Mouse (Mus musculus): Measurements from ENCODE around the gene Hace1.

Hace1 gene

DNA sequence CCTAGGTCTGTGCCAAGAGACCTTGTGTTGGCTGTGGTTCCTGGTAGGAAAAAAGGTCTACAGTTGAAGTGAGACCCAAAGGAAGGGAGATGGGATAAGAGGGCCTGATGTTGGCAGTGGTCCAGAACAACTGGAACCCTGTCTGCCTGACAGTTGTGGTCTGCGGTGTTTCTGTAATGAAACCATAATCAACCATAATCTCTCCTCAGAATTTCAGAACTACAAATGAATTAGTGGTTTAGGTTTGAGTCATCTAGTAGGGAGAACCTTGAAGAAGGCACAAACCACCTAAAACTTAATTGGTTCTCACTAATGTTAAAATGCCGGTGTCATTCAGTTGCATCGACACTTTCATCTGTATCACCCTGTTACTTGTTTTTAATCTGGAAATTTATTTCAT lies 133.2 kb downstream of the Hace1 start:
- DNase-seq, result no peak

DNA sequence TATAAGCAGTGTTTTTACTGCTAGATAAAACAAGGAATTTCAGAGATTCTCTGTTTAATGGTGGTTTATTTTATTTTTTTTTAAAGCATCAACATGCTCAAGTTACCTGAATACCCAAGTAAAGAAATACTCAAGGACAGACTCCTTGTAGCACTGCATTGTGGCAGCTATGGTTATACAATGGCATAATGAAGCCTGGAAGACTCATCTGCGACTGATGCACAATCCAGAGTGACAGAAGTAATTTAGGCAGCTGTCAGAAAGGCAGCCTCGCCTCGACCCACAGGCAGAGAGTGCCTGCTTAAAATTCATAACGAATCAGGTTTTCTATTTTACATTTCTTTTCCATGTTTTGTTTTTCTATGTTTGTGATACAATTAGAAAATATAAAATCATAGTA lies 133.7 kb downstream of the Hace1 start:
- DNase-seq, result no peak
